Mouse (Mus musculus): ENCODE measurements around the gene Cfap58. TPM values are rescaled to one million over a fixed set of nuclear protein-coding genes. Genes with fewer than 3 reads are reported as not detected.
A peak's percentile ranks its signal among the peaks of the same experiment; 100 is the strongest.

Gene Cfap58
- polyA plus RNA-seq, 1 experiment from 2014 or later, result 0.12 TPM

- Histone ChIP-seq H3K4me1 (ENCODE audit: control insufficient read depth in 2 of 2, insufficient read depth in 2 of 2, low read length in 2 of 2) (peaks cover 34 to 48% of the 10 kb centered on the region in 2 experiments), H3K27me3 (ENCODE audit: control insufficient read depth, insufficient read depth, low read length) (no peaks in the 10 kb centered on the region), H3K27ac (replicated peaks in 1 of 2; ENCODE audit: control insufficient read depth in 1 of 2, insufficient read depth in 1 of 2, low read depth in 2 of 2, low read length in 2 of 2) (no peak overlapping the region), H3K4me2 (ENCODE audit: low read length) (no peak overlapping the region), H3K9ac (ENCODE audit: low read length) (no peak overlapping the region), H3K36me3 (ENCODE audit: control insufficient read depth, insufficient read depth, low read length) (peaks cover 41% of the 10 kb centered on the region), H3K9me3 (ENCODE audit: control insufficient read depth, low read length) (no peaks in the 10 kb centered on the region), H3K4me3 (ENCODE audit: control insufficient read depth in 1 of 2, insufficient read depth in 1 of 2, low read depth in 1 of 2, low read length in 2 of 2) (no peak overlapping the region)
- ATAC-seq (ENCODE audit: insufficient number of reproducible peaks, insufficient read depth, low FRiP score, low read depth), result no peak
- 81% methylated on average over 10 of the region's 10 CpGs for whole genome bisulfite sequencing
Measured at GRCm38 (mm10) chr19:47900558-47900957, 36.9 kb upstream of the Cfap58 start.

- Histone ChIP-seq H3K4me1 (ENCODE audit: control insufficient read depth in 2 of 2, insufficient read depth in 2 of 2, low read length in 2 of 2) (peaks cover 37 to 50% of the 10 kb centered on the region in 2 experiments), H3K9ac (ENCODE audit: low read length) (peak overlapping the region; percentile 47; the same call in 1 of the 2 replicates), H3K4me3 (ENCODE audit: control insufficient read depth in 1 of 2, insufficient read depth in 1 of 2, low read depth in 1 of 2, low read length in 2 of 2) (no peak overlapping the region), H3K4me2 (ENCODE audit: low read length) (peak overlapping the region; percentile 49), H3K27ac (replicated peaks in 1 of 2; ENCODE audit: control insufficient read depth in 1 of 2, insufficient read depth in 1 of 2, low read depth in 2 of 2, low read length in 2 of 2) (peak overlapping the region; percentile 85 to 91), H3K27me3 (ENCODE audit: control insufficient read depth, insufficient read depth, low read length) (no peaks in the 10 kb centered on the region), H3K9me3 (ENCODE audit: control insufficient read depth, low read length) (no peaks in the 10 kb centered on the region), H3K36me3 (ENCODE audit: control insufficient read depth, insufficient read depth, low read length) (peaks cover 23% of the 10 kb centered on the region)
- ATAC-seq (ENCODE audit: insufficient number of reproducible peaks, insufficient read depth, low FRiP score, low read depth), result peak; percentile 60
- WGBS, result 51% methylated on average over 13 of the region's 13 CpGs
Measured at GRCm38 (mm10) chr19:47902316-47903201, 34.9 kb upstream of the Cfap58 start.

GRCm38 (mm10) chr19:47903679-47904078, 33.8 kb upstream of the Cfap58 start:
- no peaks in the 10 kb centered on the region for H3K9me3 ChIP-seq (ENCODE audit: control insufficient read depth, low read length)
- no peak for ATAC-seq (ENCODE audit: insufficient number of reproducible peaks, insufficient read depth, low FRiP score, low read depth)
- no peak overlapping the region for H3K4me2 ChIP-seq (ENCODE audit: low read length)
- H3K27ac ChIP-seq (replicated peaks in 1 of 2; ENCODE audit: control insufficient read depth in 1 of 2, insufficient read depth in 1 of 2, low read depth in 2 of 2, low read length in 2 of 2), result peak overlapping the region; percentile 85 to 91; a peak in 3 of 4 replicates
- no peaks in the 10 kb centered on the region for H3K27me3 ChIP-seq (ENCODE audit: control insufficient read depth, insufficient read depth, low read length)
- H3K9ac ChIP-seq (ENCODE audit: low read length), result no peak overlapping the region
- peaks cover 18% of the 10 kb centered on the region; the same call in 1 of the 2 replicates for H3K36me3 ChIP-seq (ENCODE audit: control insufficient read depth, insufficient read depth, low read length)
- H3K4me1 ChIP-seq (ENCODE audit: control insufficient read depth in 2 of 2, insufficient read depth in 2 of 2, low read length in 2 of 2), result peaks cover 37 to 52% of the 10 kb centered on the region in 2 experiments
- WGBS, result 78% methylated on average over 4 of the region's 4 CpGs
- no peak overlapping the region for H3K4me3 ChIP-seq (ENCODE audit: control insufficient read depth in 1 of 2, insufficient read depth in 1 of 2, low read depth in 1 of 2, low read length in 2 of 2)

- WGBS, result 70% methylated on average over 4 of the region's 4 CpGs
- H3K27me3 ChIP-seq (ENCODE audit: control insufficient read depth, insufficient read depth, low read length), result no peaks in the 10 kb centered on the region
- ATAC-seq (ENCODE audit: insufficient number of reproducible peaks, insufficient read depth, low FRiP score, low read depth), result no peak
- H3K9me3 ChIP-seq (ENCODE audit: control insufficient read depth, low read length), result no peaks in the 10 kb centered on the region
- H3K4me2 ChIP-seq (ENCODE audit: low read length), result no peak overlapping the region
- H3K36me3 ChIP-seq (ENCODE audit: control insufficient read depth, insufficient read depth, low read length), result peaks cover 14% of the 10 kb centered on the region; the same call in 1 of the 2 replicates
- H3K27ac ChIP-seq (replicated peaks in 1 of 2; ENCODE audit: control insufficient read depth in 1 of 2, insufficient read depth in 1 of 2, low read depth in 2 of 2, low read length in 2 of 2), result peak overlapping the region in 1 of 2 experiments; percentile 25; a peak in 2 of 4 replicates
- no peak overlapping the region for H3K4me3 ChIP-seq (ENCODE audit: control insufficient read depth in 1 of 2, insufficient read depth in 1 of 2, low read depth in 1 of 2, low read length in 2 of 2)
- 0 out of 2 replicates have a peak overlapping the region, but pooled peaks have one; percentile 12 for H3K9ac ChIP-seq (ENCODE audit: low read length)
- peaks cover 48 to 63% of the 10 kb centered on the region in 2 experiments for H3K4me1 ChIP-seq (ENCODE audit: control insufficient read depth in 2 of 2, insufficient read depth in 2 of 2, low read length in 2 of 2)
Measured at GRCm38 (mm10) chr19:47905081-47905480, 32.4 kb upstream of the Cfap58 start.

- H3K9me3 ChIP-seq (ENCODE audit: control insufficient read depth, low read length), result no peaks in the 10 kb centered on the region
- H3K4me2 ChIP-seq (ENCODE audit: low read length), result no peak overlapping the region
- peak overlapping the region in 1 of 2 experiments; percentile 25; a peak in 1 of 4 replicates for H3K27ac ChIP-seq (replicated peaks in 1 of 2; ENCODE audit: control insufficient read depth in 1 of 2, insufficient read depth in 1 of 2, low read depth in 2 of 2, low read length in 2 of 2)
- no peak overlapping the region for H3K4me3 ChIP-seq (ENCODE audit: control insufficient read depth in 1 of 2, insufficient read depth in 1 of 2, low read depth in 1 of 2, low read length in 2 of 2)
- ATAC-seq (ENCODE audit: insufficient number of reproducible peaks, insufficient read depth, low FRiP score, low read depth), result no peak
- H3K9ac ChIP-seq (ENCODE audit: low read length), result 0 out of 2 replicates have a peak overlapping the region, but pooled peaks have one; percentile 12
- H3K4me1 ChIP-seq (ENCODE audit: control insufficient read depth in 2 of 2, insufficient read depth in 2 of 2, low read length in 2 of 2), result peaks cover 53 to 63% of the 10 kb centered on the region in 2 experiments
- H3K36me3 ChIP-seq (ENCODE audit: control insufficient read depth, insufficient read depth, low read length), result peaks cover 12% of the 10 kb centered on the region; the same call in 1 of the 2 replicates
- H3K27me3 ChIP-seq (ENCODE audit: control insufficient read depth, insufficient read depth, low read length), result no peaks in the 10 kb centered on the region
- 75% methylated on average over 5 of the region's 5 CpGs for WGBS
Measured at GRCm38 (mm10) chr19:47905603-47906002, 31.9 kb upstream of the Cfap58 start.

- Histone ChIP-seq H3K27me3 (ENCODE audit: control insufficient read depth, insufficient read depth, low read length) (no peaks in the 10 kb centered on the region), H3K27ac (replicated peaks in 1 of 2; ENCODE audit: control insufficient read depth in 1 of 2, insufficient read depth in 1 of 2, low read depth in 2 of 2, low read length in 2 of 2) (no peak overlapping the region), H3K4me1 (ENCODE audit: control insufficient read depth in 2 of 2, insufficient read depth in 2 of 2, low read length in 2 of 2) (peaks cover 44 to 62% of the 10 kb centered on the region in 2 experiments), H3K9ac (ENCODE audit: low read length) (no peak overlapping the region), H3K36me3 (ENCODE audit: control insufficient read depth, insufficient read depth, low read length) (peaks cover 24% of the 10 kb centered on the region), H3K4me2 (ENCODE audit: low read length) (no peak overlapping the region), H3K9me3 (ENCODE audit: control insufficient read depth, low read length) (no peaks in the 10 kb centered on the region), H3K4me3 (ENCODE audit: control insufficient read depth in 1 of 2, insufficient read depth in 1 of 2, low read depth in 1 of 2, low read length in 2 of 2) (no peak overlapping the region)
- ATAC-seq (ENCODE audit: insufficient number of reproducible peaks, insufficient read depth, low FRiP score, low read depth), result no peak
- 84% methylated on average over 9 of the region's 9 CpGs for WGBS
Measured at GRCm38 (mm10) chr19:47907596-47907995, 29.9 kb upstream of the Cfap58 start.

- WGBS, result 40% methylated on average over 6 of the region's 6 CpGs
- no peak for ATAC-seq (ENCODE audit: insufficient number of reproducible peaks, insufficient read depth, low FRiP score, low read depth)
- Histone ChIP-seq H3K4me2 (ENCODE audit: low read length) (no peak overlapping the region), H3K9ac (ENCODE audit: low read length) (peak overlapping the region; percentile 65; the same call in 1 of the 2 replicates), H3K9me3 (ENCODE audit: control insufficient read depth, low read length) (no peaks in the 10 kb centered on the region), H3K4me1 (ENCODE audit: control insufficient read depth in 2 of 2, insufficient read depth in 2 of 2, low read length in 2 of 2) (peaks cover 33 to 56% of the 10 kb centered on the region in 2 experiments), H3K27ac (replicated peaks in 1 of 2; ENCODE audit: control insufficient read depth in 1 of 2, insufficient read depth in 1 of 2, low read depth in 2 of 2, low read length in 2 of 2) (peak overlapping the region in 1 of 2 experiments; percentile 67; a peak in 1 of 4 replicates), H3K4me3 (ENCODE audit: control insufficient read depth in 1 of 2, insufficient read depth in 1 of 2, low read depth in 1 of 2, low read length in 2 of 2) (no peak overlapping the region), H3K36me3 (ENCODE audit: control insufficient read depth, insufficient read depth, low read length) (peaks cover 24% of the 10 kb centered on the region), H3K27me3 (ENCODE audit: control insufficient read depth, insufficient read depth, low read length) (no peaks in the 10 kb centered on the region)
Measured at GRCm38 (mm10) chr19:47908961-47909371, 28.5 kb upstream of the Cfap58 start.
